Comparison of ENCODE assay signal across 7 mouse cellular contexts in the genomic region with DNA sequence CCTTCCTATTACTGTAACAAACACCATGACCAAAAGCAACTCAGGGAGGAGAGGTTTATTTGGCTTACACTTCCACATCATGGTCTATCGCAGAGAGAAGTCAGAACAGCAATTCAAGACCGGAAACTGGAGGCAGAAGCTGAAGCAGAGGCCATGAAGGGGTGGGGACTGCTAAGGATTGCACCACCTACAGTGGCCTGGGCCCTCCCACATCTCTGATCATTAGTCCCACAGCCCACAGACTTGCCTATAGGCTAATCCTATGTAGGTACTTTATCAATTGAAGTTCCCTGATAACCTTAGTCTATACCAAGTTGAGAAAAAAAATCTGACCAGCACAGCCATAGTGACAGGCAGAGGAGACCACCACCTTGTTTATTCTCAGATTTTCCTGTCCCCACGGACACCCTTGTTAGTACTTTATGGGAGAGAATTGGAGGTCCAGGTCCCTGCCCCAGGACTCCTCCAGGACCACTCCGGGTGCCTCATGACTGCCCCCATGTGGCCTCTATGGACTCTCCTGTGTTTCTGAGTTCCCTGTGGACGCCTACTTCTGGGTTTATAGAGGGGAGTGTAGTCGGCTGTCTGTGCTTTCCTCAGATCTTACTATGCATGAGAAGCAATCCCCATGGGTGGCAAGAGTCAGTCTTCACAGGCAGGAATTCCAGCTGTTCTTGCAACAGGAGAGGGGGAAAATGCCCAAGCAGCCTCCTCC.
A peak's percentile ranks its signal among the peaks of the same experiment; 100 is the strongest.
DNase-seq lines count a peak whose midpoint lies in the region; ATAC-seq lines count a peak whose summit lies in the region.

No protein-coding gene starts in this region.

- no peak overlapping the region for H3K9ac ChIP-seq in embryonic facial prominence, embryonic 11.5 days (replicated peaks; ENCODE audit: low read length)
- no peak overlapping the region; the same call in 1 of the 2 replicates for H3K9ac ChIP-seq in liver, embryonic 13.5 days

- no peaks in the 10 kb centered on the region for H3K36me3 ChIP-seq in embryonic facial prominence, embryonic 11.5 days (replicated peaks; ENCODE audit: control insufficient read depth, insufficient read depth, low read depth, low read length)
- H3K36me3 ChIP-seq in liver, embryonic 13.5 days, result 0 out of 2 replicates have a peak, but pooled peaks cover 2% of the 10 kb centered on the region

- no peak for ATAC-seq in embryonic facial prominence, embryonic 11.5 days (replicated peaks; ENCODE audit: insufficient number of reproducible peaks, low FRiP score, low TSS enrichment, low read depth)
- ATAC-seq in liver, embryonic 13.5 days (ENCODE audit: low read depth), result peak; percentile 64

- H3K9me3 ChIP-seq in embryonic facial prominence, embryonic 11.5 days (replicated peaks; ENCODE audit: control insufficient read depth, low read length), result no peaks in the 10 kb centered on the region
- H3K9me3 ChIP-seq in liver, embryonic 13.5 days (replicated peaks), result no peaks in the 10 kb centered on the region

- H3K4me1 ChIP-seq in embryonic facial prominence, embryonic 11.5 days (ENCODE audit: control insufficient read depth, insufficient read depth, low read length), result no peaks in the 10 kb centered on the region; the same call in 1 of the 2 replicates
- H3K4me1 ChIP-seq in liver, embryonic 13.5 days (replicated peaks), result peaks cover 51% of the 10 kb centered on the region

- H3K4me3 ChIP-seq in embryonic facial prominence, embryonic 11.5 days (ENCODE audit: low read depth, low read length), result no peak overlapping the region
- no peak overlapping the region for H3K4me3 ChIP-seq in liver, embryonic 13.5 days (replicated peaks)

- peak; percentile 12 for DNase-seq in thymus, postnatal 14 days
- DNase-seq in thymus, postnatal 0 days (ENCODE audit: low spot score), result no peak
- DNase-seq in adrenal gland, postnatal 25 days, result peak; percentile 75
- DNase-seq in embryonic facial prominence, embryonic 11.5 days (ENCODE audit: low spot score), result peak; percentile 75
- peak; percentile 13 to 49 for DNase-seq in kidney, adult 8-10 months
- peak; percentile 52 for DNase-seq in liver, embryonic 13.5 days
- DNase-seq in right cerebral cortex, postnatal 4 days, result peak; percentile 61

- no peak overlapping the region for H3K27ac ChIP-seq in embryonic facial prominence, embryonic 11.5 days (replicated peaks; ENCODE audit: low read depth, low read length)
- peak overlapping the region; percentile 40 for H3K27ac ChIP-seq in liver, embryonic 13.5 days

- H3K4me2 ChIP-seq in embryonic facial prominence, embryonic 11.5 days (ENCODE audit: low read depth, low read length), result no peak overlapping the region
- peak overlapping the region; percentile 5; the same call in 1 of the 2 replicates for H3K4me2 ChIP-seq in liver, embryonic 13.5 days

- H3K27me3 ChIP-seq in embryonic facial prominence, embryonic 11.5 days (ENCODE audit: control insufficient read depth, insufficient read depth, low read length), result no peaks in the 10 kb centered on the region
- H3K27me3 ChIP-seq in liver, embryonic 13.5 days, result no peaks in the 10 kb centered on the region

- WGBS in embryonic facial prominence, embryonic 11.5 days, result 36% methylated on average over 6 of the region's 6 CpGs
- 34% methylated on average over 6 of the region's 6 CpGs for WGBS in liver, embryonic 13.5 days (ENCODE audit: insufficient replicate concordance)
